Mouse (Mus musculus): ENCODE measurements around the gene Rp9.

Gene Rp9

GRCm38 (mm10) chr9:22469643-22470042, at the start of gene Rp9:
Gene Rp9 (minus strand): TSS chr9:22469743.
- no peak for DNase-seq (ENCODE audit: low read depth, low spot score)

- peak; percentile 45 for DNase-seq (ENCODE audit: low read depth, low spot score)
These were observed 49.0 kb upstream of the Rp9 start for GRCm38 (mm10) chr9:22518394-22519041.

- no peak for DNase-seq (ENCODE audit: low read depth, low spot score)
These were observed 45.5 kb upstream of the Rp9 start for GRCm38 (mm10) chr9:22515076-22515475.

- no peak for DNase-seq (ENCODE audit: low read depth, low spot score)
These were observed 36.0 kb upstream of the Rp9 start for GRCm38 (mm10) chr9:22505574-22505973.

GRCm38 (mm10) chr9:22503581-22503980, 34.0 kb upstream of the Rp9 start:
- no peak for DNase-seq (ENCODE audit: low read depth, low spot score)

GRCm38 (mm10) chr9:22502972-22503371, 33.4 kb upstream of the Rp9 start:
- no peak for DNase-seq (ENCODE audit: low read depth, low spot score)

- DNase-seq (ENCODE audit: low read depth, low spot score), result no peak
These were observed 27.7 kb upstream of the Rp9 start for GRCm38 (mm10) chr9:22497021-22497767.

GRCm38 (mm10) chr9:22495133-22495532, 25.6 kb upstream of the Rp9 start:
- peak; percentile 3 for DNase-seq (ENCODE audit: low read depth, low spot score)

GRCm38 (mm10) chr9:22494203-22494807, 24.8 kb upstream of the Rp9 start:
- DNase-seq (ENCODE audit: low read depth, low spot score), result no peak

GRCm38 (mm10) chr9:22488963-22489362, 19.4 kb upstream of the Rp9 start:
- DNase-seq (ENCODE audit: low read depth, low spot score), result no peak

GRCm38 (mm10) chr9:22486211-22486610, 16.7 kb upstream of the Rp9 start:
- DNase-seq (ENCODE audit: low read depth, low spot score), result no peak

- DNase-seq (ENCODE audit: low read depth, low spot score), result no peak
These were observed 15.2 kb upstream of the Rp9 start for GRCm38 (mm10) chr9:22484562-22485308.

GRCm38 (mm10) chr9:22483866-22484561, 14.5 kb upstream of the Rp9 start:
- DNase-seq (ENCODE audit: low read depth, low spot score), result no peak

GRCm38 (mm10) chr9:22478946-22479345, 9.4 kb upstream of the Rp9 start:
- no peak for DNase-seq (ENCODE audit: low read depth, low spot score)

GRCm38 (mm10) chr9:22476265-22476664, 6.7 kb upstream of the Rp9 start:
- DNase-seq (ENCODE audit: low read depth, low spot score), result peak; percentile 12

- peak; percentile 89 for DNase-seq (ENCODE audit: low read depth, low spot score)
These were observed 5.9 kb upstream of the Rp9 start, which contains the start of gene Bbs9 for GRCm38 (mm10) chr9:22475424-22475868. Gene Bbs9 (plus strand): TSS chr9:22475715.

GRCm38 (mm10) chr9:22468899-22469259, 664 bp downstream of the Rp9 start:
- DNase-seq (ENCODE audit: low read depth, low spot score), result peak; percentile 15

GRCm38 (mm10) chr9:22468170-22468898, 1.2 kb downstream of the Rp9 start:
- DNase-seq (ENCODE audit: low read depth, low spot score), result peak; percentile 86

GRCm38 (mm10) chr9:22467371-22468169, 2.0 kb downstream of the Rp9 start:
- peak; percentile 78 for DNase-seq (ENCODE audit: low read depth, low spot score)

- no peak for DNase-seq (ENCODE audit: low read depth, low spot score)
These were observed 3.3 kb downstream of the Rp9 start for GRCm38 (mm10) chr9:22466212-22466611.
